Comparison of ENCODE assay signal across 8 mouse cellular contexts in the genomic region with DNA sequence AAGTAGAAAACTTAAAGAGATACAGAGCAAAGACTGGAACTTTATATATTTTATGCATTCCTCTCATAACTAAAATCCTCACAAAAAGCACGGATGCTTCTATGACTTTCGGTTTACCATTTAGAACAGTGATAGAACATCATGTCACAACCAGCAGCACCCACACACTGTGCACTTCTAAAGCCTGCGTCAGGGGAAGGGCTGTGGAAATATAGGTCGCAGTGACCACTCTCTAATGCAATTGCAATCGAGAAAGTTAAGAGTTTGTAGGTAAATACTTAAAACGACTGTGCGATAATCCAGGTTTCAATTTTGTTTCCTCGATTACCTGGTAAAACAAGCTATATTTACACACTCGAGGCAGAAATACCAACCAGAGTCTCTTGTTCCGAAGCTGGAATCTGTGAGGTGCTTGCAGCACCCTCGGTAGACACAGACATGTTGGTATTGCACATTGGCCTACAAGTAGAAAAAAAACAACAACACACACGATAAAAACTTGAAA. TPM values are rescaled to one million over a fixed set of nuclear protein-coding genes. Genes with fewer than 3 reads are reported as not detected.
A peak's percentile ranks its signal among the peaks of the same experiment; 100 is the strongest.
DNase-seq lines count a peak whose midpoint lies in the region; ATAC-seq and TF ChIP-seq lines count a peak whose summit lies in the region.

No protein-coding gene starts in this region.

- H3K4me2 ChIP-seq in kidney, embryonic 15.5 days, result peak overlapping the region; percentile 72
- H3K4me2 ChIP-seq in hindbrain, postnatal 0 days (ENCODE audit: low read depth, low read length), result peak overlapping the region; percentile 81
- peak overlapping the region; percentile 61 for H3K4me2 ChIP-seq in midbrain, embryonic 15.5 days

- no peaks in the 10 kb centered on the region for H3K27me3 ChIP-seq in kidney, embryonic 15.5 days
- no peaks in the 10 kb centered on the region for H3K27me3 ChIP-seq in hindbrain, postnatal 0 days (ENCODE audit: insufficient read depth, low read length)
- H3K27me3 ChIP-seq in midbrain, embryonic 15.5 days (replicated peaks), result no peaks in the 10 kb centered on the region

- WGBS in kidney, embryonic 15.5 days, result 45% methylated on average over 12 of the region's 12 CpGs
- 45% methylated on average over 12 of the region's 12 CpGs for WGBS in hindbrain, postnatal 0 days
- 56% methylated on average over 12 of the region's 12 CpGs for WGBS in midbrain, embryonic 15.5 days

- DNase-seq in kidney, adult 18-20 months, result no peak
- peak; percentile 35 for DNase-seq in c-Kit-positive CD71-positive TER-119-positive erythroid progenitor cells, embryonic 14.5 days (ENCODE audit: low spot score)
- DNase-seq in hindbrain, postnatal 0 days (ENCODE audit: low spot score), result no peak
- no peak for DNase-seq in adrenal gland, postnatal 25 days
- no peak for DNase-seq in adrenal gland, postnatal 10 days
- DNase-seq in gastrocnemius, postnatal 14 days, result no peak

- peaks cover 15% of the 10 kb centered on the region for H3K4me1 ChIP-seq in kidney, embryonic 15.5 days
- H3K4me1 ChIP-seq in hindbrain, postnatal 0 days (ENCODE audit: insufficient read depth, low read length), result peaks cover 5% of the 10 kb centered on the region; the same call in 1 of the 2 replicates
- H3K4me1 ChIP-seq in midbrain, embryonic 15.5 days, result peaks cover 25% of the 10 kb centered on the region

- intact Hi-C loops in gastrocnemius, postnatal 14 days (cut with DNase I; ENCODE audit: low total_unique reads), result no loop called here

- ATAC-seq in kidney, embryonic 15.5 days (replicated peaks; ENCODE audit: low FRiP score), result no peak
- ATAC-seq in hindbrain, postnatal 0 days, result no peak
- no peak for ATAC-seq in midbrain, embryonic 15.5 days (replicated peaks)

- no peaks in the 10 kb centered on the region for H3K9me3 ChIP-seq in kidney, embryonic 15.5 days (replicated peaks)
- H3K9me3 ChIP-seq in hindbrain, postnatal 0 days (ENCODE audit: low read length), result no peaks in the 10 kb centered on the region
- H3K9me3 ChIP-seq in midbrain, embryonic 15.5 days, result no peaks in the 10 kb centered on the region

- peaks cover 40% of the 10 kb centered on the region for H3K36me3 ChIP-seq in kidney, embryonic 15.5 days
- peaks cover 6% of the 10 kb centered on the region; the same call in 1 of the 2 replicates for H3K36me3 ChIP-seq in hindbrain, postnatal 0 days (ENCODE audit: insufficient read depth, low read length)
- peaks cover 20% of the 10 kb centered on the region; the same call in 1 of the 2 replicates for H3K36me3 ChIP-seq in midbrain, embryonic 15.5 days (replicated peaks)

- no peak for TF ChIP-seq CTCF in hindbrain, postnatal 0 days (IDR thresholded peaks at IDR 0.05; ENCODE audit: low read depth)

- H3K27ac ChIP-seq in kidney, embryonic 15.5 days, result peak overlapping the region; percentile 98
- H3K27ac ChIP-seq in hindbrain, postnatal 0 days, result peak overlapping the region; percentile 99
- peak overlapping the region; percentile 100; the same call in 1 of the 2 replicates for H3K27ac ChIP-seq in midbrain, embryonic 15.5 days

- peak overlapping the region; percentile 100 for H3K9ac ChIP-seq in kidney, embryonic 15.5 days
- peak overlapping the region; percentile 100 for H3K9ac ChIP-seq in hindbrain, postnatal 0 days (replicated peaks; ENCODE audit: low read length)
- H3K9ac ChIP-seq in midbrain, embryonic 15.5 days, result peak overlapping the region; percentile 100

- peak overlapping the region; percentile 96 for H3K4me3 ChIP-seq in kidney, embryonic 15.5 days (replicated peaks)
- peak overlapping the region; percentile 97 for H3K4me3 ChIP-seq in hindbrain, postnatal 0 days (ENCODE audit: low read length)
- H3K4me3 ChIP-seq in midbrain, embryonic 15.5 days, result peak overlapping the region; percentile 99

RNA-seq across cellular contexts. Expression of a gene that starts 1.2 kb away (rescaled TPM):
- polyA plus RNA-seq in kidney, embryonic 15.5 days (2015; fragmentation: Nextera tagmentation; extraction: Ambion mirVana), result 47.4 and 49.7 TPM in 2 replicates
- 28.9 and 47.8 TPM in 2 replicates for total RNA-seq in hindbrain, postnatal 0 days (2014; rRNA removed)
- polyA plus RNA-seq in hindbrain, postnatal 0 days (2015; fragmentation: Nextera tagmentation; extraction: Ambion mirVana), result 24.6 and 26.7 TPM in 2 replicates
- polyA plus RNA-seq in midbrain, embryonic 15.5 days (2015; fragmentation: Nextera tagmentation; extraction: Ambion mirVana), result 49.8 and 58.2 TPM in 2 replicates
- 50.3 and 61.9 TPM in 2 replicates for total RNA-seq in adrenal gland, postnatal 25 days (2021)
- total RNA-seq in adrenal gland, postnatal 10 days (2021), result 10 to 100 TPM; 41.1 to 46.2 TPM
- 10 to 100 TPM; 29.4 to 29.8 TPM for total RNA-seq in gastrocnemius, postnatal 14 days (2021)

RNA-seq across cellular contexts. Expression of a gene that starts 36.8 kb away (rescaled TPM):
- 14.8 and 15.0 TPM in 2 replicates for polyA plus RNA-seq in kidney, embryonic 15.5 days (2015; fragmentation: Nextera tagmentation; extraction: Ambion mirVana)
- total RNA-seq in hindbrain, postnatal 0 days (2014; rRNA removed), result 23.9 and 27.0 TPM in 2 replicates
- polyA plus RNA-seq in hindbrain, postnatal 0 days (2015; fragmentation: Nextera tagmentation; extraction: Ambion mirVana), result 23.8 and 24.9 TPM in 2 replicates
- polyA plus RNA-seq in midbrain, embryonic 15.5 days (2015; fragmentation: Nextera tagmentation; extraction: Ambion mirVana), result 34.4 and 37.1 TPM in 2 replicates
- total RNA-seq in adrenal gland, postnatal 25 days (2021), result 14.0 and 17.0 TPM in 2 replicates
- total RNA-seq in adrenal gland, postnatal 10 days (2021), result 10 to 100 TPM; 10.5 to 14.4 TPM
- 1 to 10 TPM; 5.2 to 6.1 TPM for total RNA-seq in gastrocnemius, postnatal 14 days (2021)
